Mouse (Mus musculus): ENCODE results near the gene Isg20l2. TPM values are rescaled to one million over a fixed set of nuclear protein-coding genes. Genes with fewer than 3 reads are reported as not detected.
A peak's percentile ranks its signal among the peaks of the same experiment; 100 is the strongest.
"Not testable (repeated sequence)": the region's sequence is repeated elsewhere in the genome, so short reads cannot be mapped to it uniquely, and the experiment has no call there.

The Isg20l2 gene
- 22.9 and 23.4 TPM in 2 replicates for total RNA-seq (2021)
- long read RNA-seq, experiment 1, transcript Isg20l2-201 (4 exons, 2,893 nt): major isoform, 23 of 28 reads
- long read RNA-seq, experiment 1, partial matches to known transcripts: 3 of 28 reads
- long read RNA-seq, experiment 1, other reads (novel, unspliced or antisense): 2 of 28 reads
- long read RNA-seq, experiment 2, transcript Isg20l2-201 (4 exons, 2,893 nt): major isoform, 12 of 19 reads
- long read RNA-seq, experiment 2, partial matches to known transcripts: 4 of 19 reads
- long read RNA-seq, experiment 2, other reads (novel, unspliced or antisense): 3 of 19 reads

GRCm38 (mm10) chr3:87930078-87930795, at the start of gene Isg20l2, which contains the start of gene Rrnad1:
Isg20l2 (plus strand) TSS chr3:87930314.
Rrnad1 (minus strand) TSS chr3:87930717.
- DNase-seq: peak; percentile 98

GRCm38 (mm10) chr3:87884291-87884690, 45.8 kb upstream of the Isg20l2 start:
- DNase-seq: no peak

- DNase-seq: peak; percentile 74
These were observed 45.3 kb upstream of the Isg20l2 start for GRCm38 (mm10) chr3:87884708-87885251.

- peak; percentile 93 for DNase-seq
These were observed 44.7 kb upstream of the Isg20l2 start, which contains the start of gene Prcc for GRCm38 (mm10) chr3:87885281-87886003. Prcc (minus strand) TSS chr3:87885608.

- DNase-seq: peak; percentile 45
These were observed 44.1 kb upstream of the Isg20l2 start for GRCm38 (mm10) chr3:87886004-87886365.

GRCm38 (mm10) chr3:87886416-87886815, 43.7 kb upstream of the Isg20l2 start:
- DNase-seq: no peak

GRCm38 (mm10) chr3:87887400-87887799, 42.7 kb upstream of the Isg20l2 start:
- DNase-seq: not testable (repeated sequence)

GRCm38 (mm10) chr3:87891481-87891880, 38.6 kb upstream of the Isg20l2 start:
- no peak for DNase-seq

- DNase-seq: no peak
These were observed 36.7 kb upstream of the Isg20l2 start for GRCm38 (mm10) chr3:87893367-87893905.

GRCm38 (mm10) chr3:87899266-87899665, 30.8 kb upstream of the Isg20l2 start:
- no peak for DNase-seq

GRCm38 (mm10) chr3:87899776-87900175, 30.3 kb upstream of the Isg20l2 start:
- no peak for DNase-seq

- no peak for DNase-seq
These were observed 29.0 kb upstream of the Isg20l2 start for GRCm38 (mm10) chr3:87901036-87901624.

- DNase-seq: not testable (repeated sequence)
These were observed 28.2 kb upstream of the Isg20l2 start for GRCm38 (mm10) chr3:87901959-87902358.

GRCm38 (mm10) chr3:87903821-87904220, 26.3 kb upstream of the Isg20l2 start:
- no peak for DNase-seq

- peak; percentile 98 for DNase-seq
These were observed 24.1 kb upstream of the Isg20l2 start, which contains the start of gene Hdgf for GRCm38 (mm10) chr3:87905880-87906485. Hdgf (plus strand) TSS chr3:87906321.

- DNase-seq: peak; percentile 75
These were observed 23.5 kb upstream of the Isg20l2 start for GRCm38 (mm10) chr3:87906601-87906980.

- peak; percentile 57 for DNase-seq
These were observed 22.9 kb upstream of the Isg20l2 start for GRCm38 (mm10) chr3:87906981-87907857.

GRCm38 (mm10) chr3:87907906-87908305, 22.2 kb upstream of the Isg20l2 start:
- peak; percentile 14 for DNase-seq

GRCm38 (mm10) chr3:87909381-87909780, 20.7 kb upstream of the Isg20l2 start:
- DNase-seq: peak; percentile 11

- DNase-seq: peak; percentile 41
These were observed 20.2 kb upstream of the Isg20l2 start for GRCm38 (mm10) chr3:87909874-87910273.
